Mouse (Mus musculus): ENCODE data around the gene Pcnx.

DNA sequence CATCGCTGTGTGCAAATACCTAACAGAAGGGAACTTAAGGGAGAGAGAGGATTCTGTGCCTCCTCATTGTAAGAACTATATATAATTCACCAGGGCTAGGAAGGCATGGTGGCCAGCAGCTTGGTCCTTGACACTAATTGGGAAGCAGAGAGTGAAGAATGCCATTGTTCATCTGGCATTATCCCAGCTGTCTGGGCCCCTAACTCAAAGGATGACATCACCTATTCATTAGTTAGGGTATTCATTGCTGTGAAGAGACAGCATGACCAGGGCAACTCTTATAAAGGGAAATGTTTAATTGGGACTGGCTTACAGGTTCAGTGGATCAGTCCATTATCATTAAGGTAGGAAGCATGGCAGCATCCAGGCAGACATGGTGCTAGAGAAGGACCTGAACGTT lies 31.5 kb upstream of the Pcnx start:
- TF ChIP-seq POLR2A (IDR thresholded peaks at IDR 0.05; ENCODE audit: insufficient read depth, low read depth, low read length) (no peak), CTCF (IDR thresholded peaks at IDR 0.05; ENCODE audit: insufficient read depth, low read depth, low read length) (no peak)
